Mouse (Mus musculus) forebrain, embryonic 16.5 days (tissue): Measurements from ENCODE around the gene Ptprk. TPM values are rescaled to one million over a fixed set of nuclear protein-coding genes. Genes with fewer than 3 reads are reported as not detected.

Source experiments
- ATAC-seq: fragments of 200-750 bp; cut with Nextera tagmentation; 2 replicates; pipeline ENCODE4 v1.8.0; 2017; ENCODE audit warnings: mild to moderate bottlenecking, moderate library complexity
- H3K27ac ChIP-seq: fragments of 300-500 bp; sonication (generic); 2 replicates; pipeline ENCODE4 v1.5.1; 2014; ENCODE audit warnings: low read length, control low read depth
- H3K27me3 ChIP-seq: fragments of 300-500 bp; sonication (generic); replicated peaks from 2 replicates; pipeline ENCODE4 v1.6.1; 2014; ENCODE audit warnings: low read length; ENCODE audit not compliant: control insufficient read depth, insufficient read depth
- H3K36me3 ChIP-seq: fragments of 300-500 bp; sonication (generic); 2 replicates; pipeline ENCODE4 v1.6.1; 2014; ENCODE audit not compliant: control insufficient read depth, insufficient read depth
- H3K4me1 ChIP-seq: fragments of 300-500 bp; sonication (generic); replicated peaks from 2 replicates; pipeline ENCODE4 v1.6.1; 2014; ENCODE audit warnings: low read length; ENCODE audit not compliant: control insufficient read depth, insufficient read depth
- H3K4me2 ChIP-seq: fragments of 300-500 bp; sonication (generic); 2 replicates; pipeline ENCODE4 v1.6.1; 2014; ENCODE audit warnings: mild to moderate bottlenecking, low read length, control low read depth
- H3K4me3 ChIP-seq: fragments of 300-500 bp; sonication (generic); replicated peaks from 2 replicates; pipeline ENCODE4 v1.5.1; 2014; ENCODE audit warnings: mild to moderate bottlenecking, low read length, control low read depth
- H3K9ac ChIP-seq: fragments of 300-500 bp; sonication (generic); replicated peaks from 2 replicates; pipeline ENCODE4 v1.6.1; 2014; ENCODE audit warnings: low read depth, low read length, control low read depth
- H3K9me3 ChIP-seq: fragments of 300-500 bp; sonication (generic); 2 replicates; pipeline ENCODE4 v1.6.1; 2016; ENCODE audit warnings: low read length; ENCODE audit not compliant: control insufficient read depth
- WGBS: fragments of 180-500 bp; shearing (Covaris S2); extraction: QIAGEN DNeasy Blood & Tissue Kit; methylation state at CpG from one replicate; pipeline ENCODE4 v1.1.7; 2014; 5-methylcytosine and 5-hydroxymethylcytosine counted together
- polyA plus RNA-seq: library from polyadenylated mRNA; unstranded; fragments of >200 nt; fragmentation: Nextera tagmentation; extraction: Ambion mirVana; gene quantifications from 2 replicates; pipeline ENCODE4 v1.2.1, GENCODE M21; 2015

The Ptprk gene
- polyA plus RNA-seq, 1 experiment from 2014 or later, result 43.7 TPM

DNA sequence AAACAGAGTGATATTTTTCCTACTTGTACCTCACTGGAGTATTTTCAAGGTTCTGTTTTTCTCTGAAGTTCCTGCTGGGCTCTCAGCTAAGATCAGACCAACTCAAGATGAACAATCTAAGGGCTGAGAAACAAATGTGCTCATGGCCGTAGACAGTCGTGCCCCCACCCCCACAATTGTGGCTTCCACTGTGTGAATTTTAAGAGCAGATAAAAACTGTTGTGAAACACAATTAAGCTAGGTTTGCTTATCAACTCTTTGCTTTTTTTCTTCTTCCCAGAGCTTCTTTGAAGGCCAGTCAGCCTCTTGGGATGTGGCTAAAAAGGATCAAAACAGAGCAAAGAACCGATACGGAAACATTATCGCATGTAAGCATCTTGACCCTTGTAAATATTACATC, 493.4 kb downstream of the Ptprk start:
- H3K27me3 ChIP-seq, result no peaks in the 10 kb centered on the region
- H3K36me3 ChIP-seq, result no peaks in the 10 kb centered on the region
- no peak overlapping the region for H3K4me3 ChIP-seq
- H3K27ac ChIP-seq, result no peak overlapping the region
- H3K9me3 ChIP-seq, result no peaks in the 10 kb centered on the region
- 94% methylated on average over 5 of the region's 5 CpGs for WGBS
- no peak overlapping the region for H3K9ac ChIP-seq
- H3K4me1 ChIP-seq, result no peaks in the 10 kb centered on the region
- no peak overlapping the region for H3K4me2 ChIP-seq
- ATAC-seq, result no peak

DNA sequence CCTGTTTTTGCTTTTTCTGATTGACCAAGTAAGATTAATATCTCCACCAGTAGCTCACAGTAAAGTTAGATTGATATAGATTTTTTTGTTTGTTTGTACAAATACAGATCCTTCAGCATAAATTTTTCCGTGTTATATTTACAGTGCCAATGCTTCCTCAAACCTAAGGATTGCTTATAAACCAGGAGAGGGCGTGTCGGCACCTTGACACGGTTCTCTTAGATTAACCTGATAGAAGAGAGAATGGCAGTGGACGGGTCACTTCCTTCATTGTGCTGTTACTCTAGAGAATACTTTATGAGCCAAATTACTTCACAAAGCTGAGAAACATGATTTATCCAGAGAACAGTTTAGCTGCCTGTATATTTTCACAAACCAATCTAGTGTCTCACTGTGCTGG, 505.0 kb downstream of the Ptprk start:
- 84% methylated on average over 5 of the region's 5 CpGs for WGBS
- Histone ChIP-seq H3K36me3 (0 out of 2 replicates have a peak, but pooled peaks cover 2% of the 10 kb centered on the region), H3K27me3 (no peaks in the 10 kb centered on the region), H3K9ac (no peak overlapping the region), H3K4me3 (no peak overlapping the region), H3K4me1 (no peaks in the 10 kb centered on the region), H3K9me3 (no peaks in the 10 kb centered on the region), H3K27ac (no peak overlapping the region), H3K4me2 (no peak overlapping the region)
- ATAC-seq, result no peak

DNA sequence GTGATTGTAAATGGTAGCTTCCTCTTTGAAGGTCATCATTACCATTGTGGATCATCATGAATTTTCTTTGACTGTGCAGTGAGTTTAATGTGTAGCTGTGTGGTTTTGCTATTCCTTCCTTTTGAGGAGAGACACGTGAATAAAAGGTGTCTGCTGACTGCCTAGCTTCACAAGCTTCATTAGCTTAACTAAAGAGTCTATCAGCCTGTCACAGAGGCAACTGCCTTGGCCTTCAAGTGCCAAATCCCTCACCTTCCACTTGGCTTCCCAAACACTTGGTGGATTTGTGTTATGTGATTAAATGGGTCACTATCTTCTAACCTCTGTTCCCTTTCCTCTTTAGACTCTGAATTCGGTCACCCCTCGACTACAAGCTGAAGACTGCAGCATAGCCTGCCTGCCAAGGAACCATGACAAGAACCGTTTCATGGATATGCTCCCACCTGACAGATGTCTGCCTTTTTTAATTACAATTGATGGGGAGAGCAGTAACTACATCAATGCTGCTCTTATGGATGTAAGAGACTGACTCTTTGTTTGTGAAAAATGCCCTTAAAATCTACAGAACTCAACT, 512.0 kb downstream of the Ptprk start:
- H3K9me3 ChIP-seq, result no peaks in the 10 kb centered on the region
- no peaks in the 10 kb centered on the region for H3K27me3 ChIP-seq
- H3K9ac ChIP-seq, result no peak overlapping the region
- H3K4me1 ChIP-seq, result no peaks in the 10 kb centered on the region
- H3K4me3 ChIP-seq, result no peak overlapping the region
- ATAC-seq, result peak; percentile 89
- H3K36me3 ChIP-seq, result no peaks in the 10 kb centered on the region
- no peak overlapping the region for H3K4me2 ChIP-seq
- WGBS, result 39% methylated on average over 4 of the region's 4 CpGs
- 0 out of 2 replicates have a peak overlapping the region, but pooled peaks have one; percentile 1 for H3K27ac ChIP-seq

DNA sequence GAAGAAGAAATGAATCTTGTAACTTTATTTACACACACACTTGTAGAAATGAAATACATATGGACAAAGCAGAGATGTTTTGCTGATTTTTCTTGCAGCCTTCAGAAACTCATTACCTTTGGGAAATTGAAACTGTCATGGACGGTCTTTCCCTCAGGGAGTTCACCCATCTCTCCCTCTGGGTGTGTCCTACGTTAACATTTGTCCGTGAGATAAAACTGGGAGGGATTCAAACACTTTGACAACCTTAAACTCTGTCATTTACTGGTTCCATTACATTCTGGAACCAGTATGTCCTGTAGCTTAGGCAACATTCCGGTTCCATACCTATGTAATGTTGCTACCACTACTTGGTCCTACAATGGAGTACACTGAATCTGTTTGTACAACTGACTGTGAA, 513.8 kb downstream of the Ptprk start:
- WGBS, result 91% methylated on average over 4 of the region's 4 CpGs
- Histone ChIP-seq H3K4me2 (no peak overlapping the region), H3K9me3 (no peaks in the 10 kb centered on the region), H3K27ac (no peak overlapping the region), H3K27me3 (no peaks in the 10 kb centered on the region), H3K9ac (no peak overlapping the region), H3K4me1 (no peaks in the 10 kb centered on the region), H3K36me3 (no peaks in the 10 kb centered on the region), H3K4me3 (no peak overlapping the region)
- no peak for ATAC-seq

DNA sequence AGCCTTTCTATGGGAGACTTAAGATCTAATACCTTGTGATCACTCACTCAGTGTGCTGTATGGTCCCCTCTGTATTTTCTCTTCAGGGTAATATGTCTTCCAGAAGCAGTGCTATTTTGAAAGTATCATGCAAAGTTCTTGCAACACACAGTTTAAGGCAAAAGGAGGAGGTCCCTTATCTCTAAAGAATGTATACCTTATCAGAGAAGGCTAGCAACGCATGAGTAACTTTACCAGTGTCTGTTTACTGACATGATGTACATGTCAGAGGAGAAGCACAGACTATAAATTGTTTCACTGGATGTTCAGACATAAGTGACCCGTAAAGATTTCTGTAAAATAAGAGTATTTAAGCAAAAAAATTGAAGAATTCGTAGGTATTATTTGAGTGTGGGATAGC, 516.2 kb downstream of the Ptprk start:
- H3K9me3 ChIP-seq, result no peaks in the 10 kb centered on the region
- H3K4me2 ChIP-seq, result no peak overlapping the region
- no peak overlapping the region for H3K4me3 ChIP-seq
- no peak for ATAC-seq
- no peaks in the 10 kb centered on the region for H3K27me3 ChIP-seq
- no peak overlapping the region for H3K9ac ChIP-seq
- no peak overlapping the region for H3K27ac ChIP-seq
- H3K4me1 ChIP-seq, result no peaks in the 10 kb centered on the region
- 90% methylated on average over 3 of the region's 3 CpGs for WGBS
- no peaks in the 10 kb centered on the region for H3K36me3 ChIP-seq

DNA sequence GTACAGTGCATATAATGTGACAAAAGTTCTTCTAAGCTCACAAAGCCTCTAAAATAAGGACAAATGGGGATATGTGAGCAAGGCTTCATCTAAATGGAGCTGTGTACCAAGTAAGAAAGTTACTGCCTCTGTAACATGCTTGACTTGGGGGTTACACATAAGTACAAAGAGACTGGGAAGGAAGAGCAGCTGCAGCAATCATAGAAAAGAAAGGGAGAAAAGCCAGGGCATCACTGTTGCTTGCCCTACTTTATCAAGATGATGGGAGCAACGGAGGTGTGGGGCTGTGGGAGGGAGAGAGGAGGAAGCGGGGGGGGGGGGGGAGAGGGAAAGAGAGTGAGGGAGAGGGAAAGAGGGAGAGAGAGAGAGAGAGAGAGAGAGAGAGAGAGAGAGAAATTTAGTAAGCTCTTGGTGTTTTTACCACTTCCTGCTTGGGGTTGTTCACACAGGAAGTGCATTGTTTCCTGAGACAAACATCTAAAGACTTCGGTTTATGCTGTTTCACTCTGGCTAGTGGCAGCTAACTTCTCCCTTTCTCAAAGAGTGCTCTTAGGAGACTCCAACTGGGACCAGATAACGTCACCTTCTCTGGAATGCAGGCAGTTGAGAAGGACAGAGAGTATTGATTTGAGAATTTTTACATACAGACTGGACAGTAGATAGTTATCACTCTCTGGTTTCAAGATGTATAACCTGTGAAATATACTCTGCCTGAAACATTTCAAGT, 519.1 kb downstream of the Ptprk start:
- WGBS, result 86% methylated on average over 3 of the region's 4 CpGs
- no peak overlapping the region for H3K27ac ChIP-seq
- H3K4me1 ChIP-seq, result no peaks in the 10 kb centered on the region
- no peaks in the 10 kb centered on the region for H3K36me3 ChIP-seq
- no peak overlapping the region for H3K4me2 ChIP-seq
- no peak overlapping the region for H3K9ac ChIP-seq
- H3K27me3 ChIP-seq, result no peaks in the 10 kb centered on the region
- H3K4me3 ChIP-seq, result no peak overlapping the region
- ATAC-seq, result no peak
- H3K9me3 ChIP-seq, result no peaks in the 10 kb centered on the region

DNA sequence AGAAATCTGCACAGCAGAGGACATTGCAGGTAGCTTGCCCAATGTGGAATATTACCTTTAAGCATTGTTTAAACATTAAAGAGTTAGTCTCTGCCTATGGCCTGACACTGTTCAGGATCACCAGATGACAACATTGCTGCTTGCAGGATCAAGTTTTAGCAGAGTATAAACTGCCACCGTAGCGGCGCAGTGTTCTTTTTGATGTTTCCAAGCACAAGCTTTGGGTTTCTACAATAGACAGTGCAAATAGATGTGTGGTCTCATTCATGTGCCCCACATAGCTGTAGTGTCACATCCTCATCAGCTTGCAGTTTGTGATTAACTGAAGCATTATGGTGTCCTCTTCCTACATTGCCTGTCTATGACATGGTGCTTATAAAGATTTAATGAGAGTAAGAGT, 522.3 kb downstream of the Ptprk start:
- no peaks in the 10 kb centered on the region for H3K36me3 ChIP-seq
- no peak overlapping the region for H3K4me3 ChIP-seq
- H3K9ac ChIP-seq, result no peak overlapping the region
- H3K4me1 ChIP-seq, result no peaks in the 10 kb centered on the region
- H3K27me3 ChIP-seq, result no peaks in the 10 kb centered on the region
- no peak for ATAC-seq
- no peak overlapping the region for H3K27ac ChIP-seq
- H3K9me3 ChIP-seq, result no peaks in the 10 kb centered on the region
- 92% methylated on average over 3 of the region's 3 CpGs for WGBS
- H3K4me2 ChIP-seq, result no peak overlapping the region

DNA sequence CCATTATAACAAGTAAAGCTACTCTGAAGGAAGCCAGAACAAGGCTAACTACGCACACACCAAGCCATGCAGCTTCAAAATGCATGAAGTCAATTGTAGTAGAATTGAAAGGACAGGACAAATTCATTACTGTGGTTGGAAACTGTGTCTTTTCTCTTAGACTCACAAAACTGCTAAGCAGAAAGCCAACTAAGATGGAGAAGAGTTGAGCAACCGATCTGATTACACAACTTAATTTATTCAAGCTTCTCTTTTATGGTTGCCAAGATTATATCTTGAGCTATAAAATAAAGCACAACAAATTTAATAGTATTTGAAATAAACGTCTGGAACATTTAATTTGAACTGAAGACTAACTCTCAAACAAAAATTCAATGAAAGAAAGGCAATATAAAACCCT, 534.5 kb downstream of the Ptprk start:
- H3K4me1 ChIP-seq, result no peaks in the 10 kb centered on the region
- H3K9me3 ChIP-seq, result no peaks in the 10 kb centered on the region
- ATAC-seq, result no peak
- no peak overlapping the region for H3K4me2 ChIP-seq
- H3K27ac ChIP-seq, result no peak overlapping the region
- 65% methylated on average over 3 of the region's 3 CpGs for WGBS
- no peak overlapping the region for H3K4me3 ChIP-seq
- no peaks in the 10 kb centered on the region for H3K27me3 ChIP-seq
- H3K36me3 ChIP-seq, result no peaks in the 10 kb centered on the region
- H3K9ac ChIP-seq, result no peak overlapping the region

DNA sequence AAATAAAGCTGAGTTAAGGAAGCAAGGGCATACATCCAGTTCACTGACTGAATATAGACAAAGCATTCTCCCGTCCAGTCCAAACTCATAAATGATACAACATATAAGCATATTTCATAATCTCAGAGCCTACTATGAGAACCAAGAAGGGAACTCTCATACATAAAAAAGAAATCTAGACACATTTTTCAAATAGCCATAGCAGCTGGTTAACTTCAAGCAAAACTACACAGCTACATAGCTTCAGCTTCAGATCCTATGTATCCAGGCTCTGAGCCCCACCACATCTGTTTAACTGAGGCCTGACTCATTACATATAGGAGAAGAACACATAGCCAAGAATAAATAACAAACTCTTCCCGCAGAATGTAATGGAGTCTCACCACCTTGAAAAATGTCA, 539.8 kb downstream of the Ptprk start:
- WGBS, result 93% methylated on average over 2 of the region's 2 CpGs
- no peaks in the 10 kb centered on the region for H3K36me3 ChIP-seq
- no peak overlapping the region for H3K4me2 ChIP-seq
- no peak overlapping the region for H3K4me3 ChIP-seq
- H3K4me1 ChIP-seq, result no peaks in the 10 kb centered on the region
- ATAC-seq, result no peak
- H3K27me3 ChIP-seq, result no peaks in the 10 kb centered on the region
- H3K27ac ChIP-seq, result no peak overlapping the region
- H3K9me3 ChIP-seq, result no peaks in the 10 kb centered on the region
- no peak overlapping the region for H3K9ac ChIP-seq
